Mouse (Mus musculus) adipocyte (in vitro differentiated cells): ENCODE results near the gene Arpc1b.

Experiments used
- DNase-seq: peaks from one replicate; pipeline ENCODE4 v3.0.0-alpha.2; 2016; ENCODE audit warnings: low spot score

Gene Arpc1b

GRCm38 (mm10) chr5:145165184-145165583, 51.2 kb downstream of the Arpc1b start:
- no peak for DNase-seq

- peak; percentile 98 for DNase-seq
Measured at GRCm38 (mm10) chr5:145166536-145167305, 52.7 kb downstream of the Arpc1b start, which contains the start of the genes Ptcd1 and Cpsf4. Gene Ptcd1 (minus strand): TSS chr5:145167108. Gene Cpsf4 (plus strand): TSS chr5:145167213.

- DNase-seq, result peak; percentile 44
Measured at GRCm38 (mm10) chr5:145167306-145167661, 53.3 kb downstream of the Arpc1b start.

- DNase-seq, result no peak
Measured at GRCm38 (mm10) chr5:145178461-145178980, 64.5 kb downstream of the Arpc1b start.
